Mouse (Mus musculus) embryonic facial prominence, embryonic 11.5 days (tissue): ENCODE measurements around the gene Pgam1. TPM values are rescaled to one million over a fixed set of nuclear protein-coding genes. Genes with fewer than 3 reads are reported as not detected.

ENCODE experiments used
- ATAC-seq: fragments of 200-750 bp; cut with Nextera tagmentation; replicated peaks from 2 replicates; pipeline ENCODE4 v1.8.0; 2017; ENCODE audit warnings: low read depth; ENCODE audit not compliant: insufficient number of reproducible peaks, low FRiP score, low TSS enrichment
- DNase-seq: peaks from one replicate; pipeline ENCODE4 v3.0.0-alpha.2; 2015; ENCODE audit warnings: low spot score
- H3K27ac ChIP-seq: fragments of 300-500 bp; sonication (generic); replicated peaks from 2 replicates; pipeline ENCODE4 v1.5.1; 2014; ENCODE audit warnings: mild to moderate bottlenecking, low read depth, low read length, control low read depth
- H3K27me3 ChIP-seq: fragments of 300-500 bp; sonication (generic); 2 replicates; pipeline ENCODE4 v1.6.1; 2014; ENCODE audit warnings: mild to moderate bottlenecking, low read length, moderate library complexity, mixed read lengths; ENCODE audit not compliant: control insufficient read depth, insufficient read depth
- H3K36me3 ChIP-seq: fragments of 300-500 bp; sonication (generic); replicated peaks from 2 replicates; pipeline ENCODE4 v1.6.1; 2014; ENCODE audit warnings: low read depth, mild to moderate bottlenecking, low read length, moderate library complexity, mixed read lengths; ENCODE audit not compliant: control insufficient read depth, insufficient read depth
- H3K4me1 ChIP-seq: fragments of 300-500 bp; sonication (generic); 2 replicates; pipeline ENCODE4 v1.6.1; 2014; ENCODE audit warnings: low read length, mixed read lengths; ENCODE audit not compliant: control insufficient read depth, insufficient read depth
- H3K4me2 ChIP-seq: fragments of 300-500 bp; sonication (generic); 2 replicates; pipeline ENCODE4 v1.6.1; 2014; ENCODE audit warnings: low read depth, mild to moderate bottlenecking, control low read depth, low read length, moderate library complexity
- H3K4me3 ChIP-seq: fragments of 300-500 bp; sonication (generic); 2 replicates; pipeline ENCODE4 v1.5.1; 2014; ENCODE audit warnings: low read depth, low read length, control low read depth
- H3K9ac ChIP-seq: fragments of 300-500 bp; sonication (generic); replicated peaks from 2 replicates; pipeline ENCODE4 v1.6.1; 2014; ENCODE audit warnings: mild to moderate bottlenecking, control low read depth, low read length
- H3K9me3 ChIP-seq: fragments of 300-500 bp; sonication (generic); replicated peaks from 2 replicates; pipeline ENCODE4 v1.6.1; 2016; ENCODE audit warnings: mild to moderate bottlenecking, low read length, inconsistent platforms, mixed read lengths; ENCODE audit not compliant: control insufficient read depth
- WGBS: fragments of 180-500 bp; shearing (Covaris S2); extraction: QIAGEN DNeasy Blood & Tissue Kit; methylation state at CpG from one replicate; pipeline ENCODE4 v1.1.7; 2014; 5-methylcytosine and 5-hydroxymethylcytosine counted together
- polyA plus RNA-seq: library from polyadenylated mRNA; unstranded; fragments of >200 nt; fragmentation: Nextera tagmentation; extraction: Ambion mirVana; gene quantifications from 2 replicates; pipeline ENCODE4 v1.2.1, GENCODE M21; 2014

The Pgam1 gene
- polyA plus RNA-seq, 1 experiment from 2014 or later, result 787 TPM

GRCm38 (mm10) chr19:41902848-41903593 lies 8.7 kb upstream of the Pgam1 start:
- Histone ChIP-seq H3K4me2 (no peak overlapping the region), H3K36me3 (no peaks in the 10 kb centered on the region), H3K27me3 (no peaks in the 10 kb centered on the region), H3K4me3 (no peak overlapping the region), H3K4me1 (no peaks in the 10 kb centered on the region), H3K27ac (no peak overlapping the region), H3K9me3 (no peaks in the 10 kb centered on the region), H3K9ac (no peak overlapping the region)
- ATAC-seq (no peak), DNase-seq (no peak)
- WGBS, result 83% methylated on average over 10 of the region's 10 CpGs

GRCm38 (mm10) chr19:41905246-41905645 lies 6.5 kb upstream of the Pgam1 start:
- H3K27ac ChIP-seq, result no peak overlapping the region
- no peaks in the 10 kb centered on the region for H3K9me3 ChIP-seq
- no peak overlapping the region for H3K9ac ChIP-seq
- DNase-seq (no peak), ATAC-seq (no peak)
- no peak overlapping the region for H3K4me2 ChIP-seq
- 78% methylated on average over 2 of the region's 2 CpGs for WGBS
- H3K4me3 ChIP-seq, result no peak overlapping the region
- no peaks in the 10 kb centered on the region for H3K36me3 ChIP-seq
- H3K4me1 ChIP-seq, result no peaks in the 10 kb centered on the region
- H3K27me3 ChIP-seq, result no peaks in the 10 kb centered on the region

GRCm38 (mm10) chr19:41906311-41907078 lies 5.2 kb upstream of the Pgam1 start:
- ATAC-seq, result no peak
- H3K4me1 ChIP-seq, result no peaks in the 10 kb centered on the region
- WGBS, result 66% methylated on average over 6 of the region's 6 CpGs

GRCm38 (mm10) chr19:41907079-41907760 lies 4.5 kb upstream of the Pgam1 start:
- WGBS, result 64% methylated on average over 8 of the region's 8 CpGs
- no peaks in the 10 kb centered on the region for H3K27me3 ChIP-seq
- H3K27ac ChIP-seq, result no peak overlapping the region
- no peaks in the 10 kb centered on the region for H3K9me3 ChIP-seq
- ATAC-seq (no peak), DNase-seq (no peak)
- no peak overlapping the region for H3K4me3 ChIP-seq
- no peak overlapping the region for H3K9ac ChIP-seq
- H3K36me3 ChIP-seq, result no peaks in the 10 kb centered on the region
- H3K4me1 ChIP-seq, result no peaks in the 10 kb centered on the region
- H3K4me2 ChIP-seq, result no peak overlapping the region

More at GRCm38 (mm10) chr19:41906311-41907078, 5.2 kb upstream of the Pgam1 start:
- Histone ChIP-seq H3K9ac (no peak overlapping the region), H3K27ac (no peak overlapping the region), H3K36me3 (no peaks in the 10 kb centered on the region), H3K9me3 (no peaks in the 10 kb centered on the region), H3K4me2 (no peak overlapping the region), H3K4me3 (no peak overlapping the region), H3K27me3 (no peaks in the 10 kb centered on the region)
- no peak for DNase-seq

GRCm38 (mm10) chr19:41908736-41909135 lies 3.0 kb upstream of the Pgam1 start:
- WGBS, result 90% methylated on average over 3 of the region's 3 CpGs
- ATAC-seq, result no peak
- no peak overlapping the region for H3K27ac ChIP-seq

GRCm38 (mm10) chr19:41910396-41910795 lies 1.3 kb upstream of the Pgam1 start:
- ATAC-seq (no peak), DNase-seq (no peak)
- no peaks in the 10 kb centered on the region for H3K9me3 ChIP-seq
- no peak overlapping the region for H3K4me2 ChIP-seq
- H3K27me3 ChIP-seq, result no peaks in the 10 kb centered on the region
- peaks cover 3% of the 10 kb centered on the region; the same call in 1 of the 2 replicates for H3K4me1 ChIP-seq
- no peaks in the 10 kb centered on the region for H3K36me3 ChIP-seq
- H3K27ac ChIP-seq, result no peak overlapping the region
- no peak overlapping the region for H3K4me3 ChIP-seq
- H3K9ac ChIP-seq, result no peak overlapping the region
- WGBS, result 86% methylated on average over 2 of the region's 2 CpGs

More at GRCm38 (mm10) chr19:41908736-41909135, 3.0 kb upstream of the Pgam1 start:
- no peak for DNase-seq
- H3K27me3 ChIP-seq, result no peaks in the 10 kb centered on the region
- H3K36me3 ChIP-seq, result no peaks in the 10 kb centered on the region
- no peak overlapping the region for H3K4me2 ChIP-seq
- H3K9ac ChIP-seq, result no peak overlapping the region
- H3K4me3 ChIP-seq, result no peak overlapping the region
- H3K4me1 ChIP-seq, result peaks cover 3% of the 10 kb centered on the region; the same call in 1 of the 2 replicates
- no peaks in the 10 kb centered on the region for H3K9me3 ChIP-seq

- Histone ChIP-seq H3K4me1 (peaks cover 3% of the 10 kb centered on the region; the same call in 1 of the 2 replicates), H3K4me3 (peak overlapping the region; percentile 63), H3K9ac (peak overlapping the region; percentile 82), H3K9me3 (no peaks in the 10 kb centered on the region), H3K27me3 (no peaks in the 10 kb centered on the region), H3K27ac (peak overlapping the region; percentile 43; the same call in 1 of the 2 replicates), H3K36me3 (peaks cover 6% of the 10 kb centered on the region; the same call in 1 of the 2 replicates), H3K4me2 (peak overlapping the region; percentile 44)
- ATAC-seq (peak; percentile 75), DNase-seq (peak; percentile 45)
- WGBS, result under 1% methylated on average over 41 of the region's 53 CpGs
Measured at GRCm38 (mm10) chr19:41912121-41913080, 678 bp downstream of the Pgam1 start.
